Mouse (Mus musculus) hindbrain, embryonic 10.5 days (tissue): ENCODE data around the gene Nphs1. TPM values are rescaled to one million over a fixed set of nuclear protein-coding genes. Genes with fewer than 3 reads are reported as not detected.
A peak's percentile ranks its signal among the peaks of the same experiment; 100 is the strongest.

Experiments
- DNase-seq: peaks from one replicate; pipeline ENCODE4 v3.0.0-alpha.2; 2017; ENCODE audit warnings: low spot score
- H3K27ac ChIP-seq: fragments of 300-500 bp; sonication (generic); 2 replicates; pipeline ENCODE4 v1.5.1; 2016; ENCODE audit warnings: mild to moderate bottlenecking, moderate library complexity
- H3K27me3 ChIP-seq: fragments of 300-500 bp; sonication (generic); 2 replicates; pipeline ENCODE4 v1.6.1; 2016; ENCODE audit warnings: mild to moderate bottlenecking; ENCODE audit not compliant: poor library complexity, insufficient read depth, severe bottlenecking
- H3K36me3 ChIP-seq: fragments of 300-500 bp; sonication (generic); 2 replicates; pipeline ENCODE4 v1.6.1; 2016; ENCODE audit warnings: mild to moderate bottlenecking, moderate library complexity
- H3K4me1 ChIP-seq: fragments of 300-500 bp; sonication (generic); replicated peaks from 2 replicates; pipeline ENCODE4 v1.6.1; 2016; ENCODE audit warnings: mild to moderate bottlenecking
- H3K4me3 ChIP-seq: fragments of 300-500 bp; sonication (generic); 2 replicates; pipeline ENCODE4 v1.5.1; 2016; ENCODE audit warnings: mild to moderate bottlenecking, moderate library complexity
- H3K9me3 ChIP-seq: fragments of 300-500 bp; sonication (generic); 2 replicates; pipeline ENCODE4 v1.6.1; 2016; ENCODE audit warnings: mild to moderate bottlenecking, moderate library complexity
- WGBS: fragments of 180-500 bp; shearing (Covaris S2); methylation state at CpG from one replicate; pipeline ENCODE4 v1.1.7; 2016; 5-methylcytosine and 5-hydroxymethylcytosine counted together
- polyA plus RNA-seq: library from polyadenylated mRNA; unstranded; fragments of >200 nt; fragmentation: Nextera tagmentation; extraction: Ambion mirVana; gene quantifications from 2 replicates; pipeline ENCODE4 v1.2.1, GENCODE M21; 2016

Gene Nphs1
- polyA plus RNA-seq, 1 experiment from 2014 or later, result 4.2 TPM

- 47% methylated on average over 23 of the region's 23 CpGs for WGBS
Measured at GRCm38 (mm10) chr7:30423071-30423641, 35.0 kb upstream of the Nphs1 start.

DNA sequence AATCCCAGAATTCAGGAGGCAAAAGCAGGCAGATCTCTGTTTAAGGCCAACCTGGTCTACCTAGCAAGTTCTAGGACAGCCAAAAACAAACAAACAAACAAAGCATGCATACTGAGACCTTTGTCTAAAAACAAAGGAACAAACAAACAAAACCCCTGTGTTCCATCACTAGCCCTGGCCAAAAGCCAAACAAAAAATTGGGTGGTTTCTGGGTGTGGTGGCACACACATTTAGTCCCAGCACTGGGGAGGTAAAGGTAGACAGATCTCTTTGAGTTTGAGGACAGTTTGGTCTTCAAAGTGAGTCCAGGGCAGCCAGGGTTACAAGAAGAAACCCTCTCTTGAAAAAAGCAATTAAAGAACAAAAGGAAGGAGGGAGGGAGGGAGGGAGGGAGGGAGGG lies 28.8 kb upstream of the Nphs1 start:
- peaks cover 22% of the 10 kb centered on the region for H3K36me3 ChIP-seq
- no peak for DNase-seq

More at GRCm38 (mm10) chr7:30423071-30423641, 35.0 kb upstream of the Nphs1 start:
- no peaks in the 10 kb centered on the region for H3K9me3 ChIP-seq
- peak overlapping the region; percentile 66 for H3K4me3 ChIP-seq
- peaks cover 24% of the 10 kb centered on the region for H3K4me1 ChIP-seq
- DNase-seq, result no peak
- H3K27ac ChIP-seq, result 0 out of 2 replicates have a peak overlapping the region, but pooled peaks have one; percentile 80
- peaks cover 41% of the 10 kb centered on the region for H3K27me3 ChIP-seq
- H3K36me3 ChIP-seq, result peaks cover 26% of the 10 kb centered on the region

GRCm38 (mm10) chr7:30430191-30430590 lies 27.9 kb upstream of the Nphs1 start:
- WGBS, result 66% methylated on average over 2 of the region's 2 CpGs
- no peaks in the 10 kb centered on the region for H3K4me1 ChIP-seq
- H3K9me3 ChIP-seq, result no peaks in the 10 kb centered on the region
- H3K4me3 ChIP-seq, result no peak overlapping the region
- H3K27me3 ChIP-seq, result peaks cover 2% of the 10 kb centered on the region
- no peak for DNase-seq
- no peak overlapping the region for H3K27ac ChIP-seq
- peaks cover 26% of the 10 kb centered on the region for H3K36me3 ChIP-seq

More for the DNA sequence above, 28.8 kb upstream of the Nphs1 start:
- no peaks in the 10 kb centered on the region for H3K9me3 ChIP-seq
- no peak overlapping the region for H3K4me3 ChIP-seq
- H3K4me1 ChIP-seq, result no peaks in the 10 kb centered on the region
- no peak overlapping the region for H3K27ac ChIP-seq
- no peaks in the 10 kb centered on the region for H3K27me3 ChIP-seq

GRCm38 (mm10) chr7:30431793-30432192 lies 26.3 kb upstream of the Nphs1 start:
- peak; percentile 47 for DNase-seq
- Histone ChIP-seq H3K27ac (no peak overlapping the region), H3K9me3 (no peaks in the 10 kb centered on the region), H3K4me3 (no peak overlapping the region), H3K27me3 (peaks cover 18% of the 10 kb centered on the region), H3K36me3 (peaks cover 29% of the 10 kb centered on the region), H3K4me1 (0 out of 2 replicates have a peak, but pooled peaks cover 1% of the 10 kb centered on the region)
- 11% methylated on average over 3 of the region's 3 CpGs for WGBS

GRCm38 (mm10) chr7:30434238-30434637 lies 23.9 kb upstream of the Nphs1 start:
- Histone ChIP-seq H3K36me3 (peaks cover 38% of the 10 kb centered on the region), H3K4me1 (0 out of 2 replicates have a peak, but pooled peaks cover 3% of the 10 kb centered on the region), H3K9me3 (no peaks in the 10 kb centered on the region), H3K27ac (no peak overlapping the region), H3K4me3 (no peak overlapping the region), H3K27me3 (peaks cover 27% of the 10 kb centered on the region)
- WGBS, result 4% methylated on average over 10 of the region's 10 CpGs
- DNase-seq, result peak; percentile 49

- H3K4me3 ChIP-seq, result no peak overlapping the region
- no peak overlapping the region for H3K27ac ChIP-seq
- H3K4me1 ChIP-seq, result 0 out of 2 replicates have a peak, but pooled peaks cover 3% of the 10 kb centered on the region
- peaks cover 30% of the 10 kb centered on the region for H3K27me3 ChIP-seq
- H3K36me3 ChIP-seq, result peaks cover 41% of the 10 kb centered on the region
- 70% methylated on average over 10 of the region's 10 CpGs for WGBS
- no peak for DNase-seq
- no peaks in the 10 kb centered on the region for H3K9me3 ChIP-seq
Measured at GRCm38 (mm10) chr7:30434701-30435100, 23.4 kb upstream of the Nphs1 start.

- H3K27ac ChIP-seq, result no peak overlapping the region
- H3K36me3 ChIP-seq, result peaks cover 46% of the 10 kb centered on the region
- WGBS, result 45% methylated on average over 9 of the region's 9 CpGs
- H3K27me3 ChIP-seq, result peaks cover 35% of the 10 kb centered on the region
- 0 out of 2 replicates have a peak, but pooled peaks cover 3% of the 10 kb centered on the region for H3K4me1 ChIP-seq
- no peak for DNase-seq
- H3K4me3 ChIP-seq, result no peak overlapping the region
- no peaks in the 10 kb centered on the region for H3K9me3 ChIP-seq
Measured at GRCm38 (mm10) chr7:30435156-30435555, 23.0 kb upstream of the Nphs1 start.

DNA sequence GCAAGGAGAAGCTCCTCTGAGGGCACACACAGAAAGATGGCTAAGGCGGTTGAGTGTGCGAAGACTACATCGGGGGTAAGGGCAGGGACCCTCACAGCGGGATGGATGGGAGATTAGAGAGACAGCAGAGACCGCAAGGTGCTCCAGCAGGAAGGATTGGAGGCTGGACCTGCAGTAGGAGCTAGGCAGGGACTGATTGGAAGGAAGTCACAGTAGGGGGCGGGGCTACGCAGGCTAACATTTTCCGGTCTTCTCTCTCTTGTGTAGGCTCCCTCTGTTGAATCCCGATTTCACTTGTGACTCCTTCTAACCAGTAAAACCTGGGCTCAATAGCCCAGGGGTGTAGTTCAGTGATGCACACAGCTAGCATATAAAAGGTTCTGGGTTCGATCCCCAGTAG lies 21.2 kb upstream of the Nphs1 start:
- Histone ChIP-seq H3K27ac (no peak overlapping the region), H3K4me3 (no peak overlapping the region), H3K27me3 (peaks cover 50% of the 10 kb centered on the region), H3K9me3 (no peaks in the 10 kb centered on the region), H3K36me3 (peaks cover 60% of the 10 kb centered on the region), H3K4me1 (0 out of 2 replicates have a peak, but pooled peaks cover 3% of the 10 kb centered on the region)
- no peak for DNase-seq
- 10% methylated on average over 10 of the region's 10 CpGs for WGBS

DNA sequence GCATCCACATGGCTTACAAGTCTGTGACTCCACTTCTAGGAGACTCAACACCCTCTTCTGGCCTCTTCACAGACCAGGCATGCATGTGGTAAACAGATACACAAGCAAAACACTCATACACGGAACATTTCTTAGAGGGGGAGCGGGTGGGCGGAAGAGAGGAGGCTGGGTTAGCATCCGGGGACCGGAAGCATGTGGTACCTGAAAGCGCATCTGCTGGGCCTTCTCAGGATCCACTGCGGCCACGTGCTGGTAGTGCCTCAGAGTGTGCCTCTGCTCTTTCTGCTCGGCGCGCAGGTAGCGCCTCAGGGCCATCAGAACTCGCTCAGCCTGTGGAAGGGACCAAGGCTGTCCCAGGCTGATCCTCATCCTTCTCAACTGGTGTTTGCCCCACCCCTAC lies 18.4 kb upstream of the Nphs1 start:
- H3K27me3 ChIP-seq, result peaks cover 78% of the 10 kb centered on the region
- no peak for DNase-seq
- no peak overlapping the region for H3K4me3 ChIP-seq
- H3K36me3 ChIP-seq, result peaks cover 73% of the 10 kb centered on the region
- H3K27ac ChIP-seq, result no peak overlapping the region
- 78% methylated on average over 13 of the region's 13 CpGs for WGBS
- peaks cover 21% of the 10 kb centered on the region for H3K4me1 ChIP-seq
- no peaks in the 10 kb centered on the region for H3K9me3 ChIP-seq

- Histone ChIP-seq H3K36me3 (peaks cover 63% of the 10 kb centered on the region), H3K27ac (no peak overlapping the region), H3K27me3 (peaks cover 81% of the 10 kb centered on the region), H3K4me3 (no peak overlapping the region), H3K4me1 (peaks cover 31% of the 10 kb centered on the region), H3K9me3 (no peaks in the 10 kb centered on the region)
- DNase-seq, result peak; percentile 55
- WGBS, result 17% methylated on average over 5 of the region's 5 CpGs
Measured at GRCm38 (mm10) chr7:30440697-30441096, 17.4 kb upstream of the Nphs1 start.

GRCm38 (mm10) chr7:30443696-30444095 lies 14.4 kb upstream of the Nphs1 start:
- Histone ChIP-seq H3K4me3 (peak overlapping the region; percentile 79), H3K4me1 (peaks cover 31% of the 10 kb centered on the region), H3K36me3 (peaks cover 45% of the 10 kb centered on the region), H3K27ac (no peak overlapping the region), H3K27me3 (peaks cover 73% of the 10 kb centered on the region), H3K9me3 (peaks cover 21% of the 10 kb centered on the region; the same call in 1 of the 2 replicates)
- WGBS, result 23% methylated on average over 9 of the region's 9 CpGs
- DNase-seq, result no peak

DNA sequence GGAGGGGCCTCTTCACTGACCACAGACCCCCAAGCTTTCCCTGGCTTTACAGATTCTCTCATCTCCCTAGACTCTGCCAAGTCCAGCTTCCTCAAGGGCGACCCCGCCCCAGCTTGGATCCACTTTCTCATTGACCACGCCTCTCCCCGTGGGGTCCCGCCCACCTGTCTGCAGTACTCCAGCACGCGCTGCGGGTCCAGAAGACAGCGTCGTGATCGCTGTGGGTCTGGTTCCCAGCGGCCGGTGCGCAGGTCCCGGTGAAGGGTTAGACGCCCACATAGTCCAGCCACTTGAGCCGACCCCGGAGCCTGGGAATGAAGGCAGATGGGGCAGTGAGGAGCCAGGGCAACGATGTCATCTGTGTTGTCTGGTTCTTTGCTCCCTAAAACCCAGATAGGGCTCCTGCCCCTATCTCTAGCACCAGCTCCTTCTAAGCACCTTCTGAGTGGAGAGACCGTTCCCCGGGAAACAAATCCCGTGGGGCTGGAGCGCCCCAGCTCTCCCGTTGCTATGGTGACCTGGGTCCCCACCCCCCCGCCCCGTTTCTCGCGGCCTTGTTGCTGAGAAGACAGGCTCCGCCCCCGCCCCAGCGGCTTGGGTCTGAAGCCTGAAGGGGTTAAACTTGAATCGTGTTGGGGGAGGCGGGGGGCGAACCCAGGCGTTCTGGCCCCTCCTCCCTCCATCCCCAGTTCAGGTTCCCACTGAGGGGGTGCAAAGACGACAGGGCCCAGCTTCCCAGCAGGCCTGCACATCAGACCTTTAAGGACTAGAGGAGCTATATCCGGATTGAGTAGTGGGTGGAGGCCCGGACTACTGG lies 13.8 kb upstream of the Nphs1 start:
- peaks cover 31% of the 10 kb centered on the region for H3K4me1 ChIP-seq
- H3K9me3 ChIP-seq, result peaks cover 21% of the 10 kb centered on the region; the same call in 1 of the 2 replicates
- peak overlapping the region; percentile 90 for H3K27ac ChIP-seq
- peak overlapping the region; percentile 79 for H3K4me3 ChIP-seq
- WGBS, result under 1% methylated on average over 38 of the region's 38 CpGs
- peak; percentile 80 for DNase-seq
- peaks cover 73% of the 10 kb centered on the region for H3K27me3 ChIP-seq
- H3K36me3 ChIP-seq, result peaks cover 39% of the 10 kb centered on the region
